Mouse (Mus musculus): ENCODE data around the gene Dpep3. TPM values are rescaled to one million over a fixed set of nuclear protein-coding genes. Genes with fewer than 3 reads are reported as not detected.
A peak's percentile ranks its signal among the peaks of the same experiment; 100 is the strongest.
"Not testable (repeated sequence)": the region's sequence is repeated elsewhere in the genome, so short reads cannot be mapped to it uniquely, and the experiment has no call there.

Gene Dpep3
- total RNA-seq (2022): under 1 TPM in 1 of 4 experiments, not detected in 3; 0.23 TPM

DNA sequence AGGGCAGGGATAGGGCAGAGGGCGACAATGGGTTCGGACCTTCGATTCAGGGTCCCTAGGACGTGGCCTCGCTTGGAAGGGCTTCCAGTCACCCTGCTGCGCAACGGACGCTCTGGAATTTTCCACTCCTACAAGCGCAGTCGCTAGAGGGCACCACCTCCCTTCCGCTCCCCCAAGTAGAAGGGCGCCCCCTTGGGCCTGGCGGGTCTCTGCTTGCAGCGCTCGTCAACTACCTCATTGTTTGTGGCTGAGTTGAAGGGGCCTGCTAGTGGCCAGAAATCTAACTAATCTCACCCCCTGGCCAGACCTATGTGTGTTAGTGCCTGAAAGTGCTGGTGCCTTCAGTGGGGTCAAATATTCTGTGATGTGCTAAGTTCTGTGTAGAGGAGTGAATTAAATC, at the start of gene Dpep3:
TSS of gene Dpep3 (minus strand) at position 105 of the 400 bp plus-strand sequence.
- DNase-seq (ENCODE audit: low spot score in 2 of 2): no peak

DNA sequence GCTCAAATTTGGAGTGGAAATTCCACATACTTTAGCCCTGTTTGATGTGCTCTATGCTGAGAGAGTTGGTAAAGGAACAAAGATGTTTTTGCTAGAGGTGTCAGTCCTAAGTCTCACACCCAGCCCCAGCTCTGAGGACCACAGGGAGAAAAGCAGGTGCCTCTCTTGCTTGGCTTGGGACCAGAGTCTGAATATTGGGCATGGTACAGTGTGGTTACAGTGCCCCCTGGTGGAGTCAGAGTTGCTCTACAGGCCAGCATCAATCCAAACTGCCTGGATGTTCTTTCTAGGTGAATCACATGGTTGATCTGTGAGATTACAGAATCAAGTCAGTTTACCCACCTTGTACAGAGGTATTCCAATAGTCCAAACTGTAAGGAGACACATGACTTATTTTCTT, 43.3 kb upstream of the Dpep3 start:
- peak; percentile 41 to 58 for DNase-seq (ENCODE audit: low spot score in 2 of 2)

DNA sequence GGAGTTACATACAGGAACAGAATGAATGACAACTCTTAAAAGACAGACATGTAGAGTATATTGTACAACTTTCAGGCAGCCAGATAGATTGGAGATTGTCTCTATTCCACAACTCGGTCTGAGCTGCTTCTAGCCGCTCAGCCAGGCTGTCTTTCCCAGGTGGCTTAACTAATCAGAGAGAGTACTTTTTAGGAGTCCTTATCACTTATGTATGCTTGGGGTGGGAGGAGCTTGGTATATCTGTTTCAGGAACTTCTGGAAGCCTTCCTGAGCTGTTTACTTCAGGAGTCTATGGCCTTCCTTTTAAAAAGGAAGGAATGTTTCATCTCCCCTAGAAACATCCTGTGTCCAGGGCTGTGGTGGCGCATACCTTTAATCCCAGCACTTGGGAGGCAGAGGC, 38.8 kb upstream of the Dpep3 start:
- DNase-seq (ENCODE audit: low spot score in 2 of 2): no peak

DNA sequence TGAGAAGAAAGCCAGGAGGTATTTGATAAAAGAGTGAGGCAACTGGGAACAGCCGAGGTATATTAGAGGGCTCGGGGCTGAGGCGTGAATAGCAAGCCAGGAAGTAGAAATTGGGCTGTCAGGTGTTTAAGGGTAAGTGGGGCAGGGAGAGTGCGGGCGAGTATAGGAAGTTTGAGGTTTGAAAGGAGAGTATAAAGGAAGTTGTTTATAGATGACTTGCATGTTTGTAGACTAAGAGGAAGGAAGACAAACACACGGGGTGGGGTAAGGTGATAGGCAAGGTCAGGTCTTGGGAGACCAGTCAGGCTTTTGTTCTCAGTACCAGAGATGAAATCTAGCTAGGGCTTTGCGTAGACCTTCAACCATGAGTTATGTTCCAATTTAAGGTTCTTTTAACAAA, 37.9 kb upstream of the Dpep3 start:
- no peak for DNase-seq (ENCODE audit: low spot score in 2 of 2)

DNA sequence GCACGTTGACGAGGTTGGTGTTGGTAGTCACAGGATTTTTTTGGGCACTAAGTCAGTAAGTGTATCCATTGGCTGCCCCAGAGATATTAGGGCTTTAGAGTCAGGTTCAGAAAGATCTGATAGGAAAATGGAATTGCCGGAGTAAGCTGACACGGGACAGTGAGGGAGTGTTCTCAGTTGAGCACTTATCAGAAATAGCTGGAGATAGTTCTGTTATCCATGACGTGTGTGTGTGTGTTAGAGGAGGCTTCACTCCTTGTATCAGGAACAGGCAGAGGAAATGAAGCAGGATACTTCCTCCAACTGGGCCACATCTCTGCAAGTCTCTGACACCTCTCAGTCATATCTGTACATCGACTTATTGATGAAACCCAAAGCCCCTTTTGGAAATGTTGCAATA, 37.1 kb upstream of the Dpep3 start:
- DNase-seq (ENCODE audit: low spot score in 2 of 2): no peak

DNA sequence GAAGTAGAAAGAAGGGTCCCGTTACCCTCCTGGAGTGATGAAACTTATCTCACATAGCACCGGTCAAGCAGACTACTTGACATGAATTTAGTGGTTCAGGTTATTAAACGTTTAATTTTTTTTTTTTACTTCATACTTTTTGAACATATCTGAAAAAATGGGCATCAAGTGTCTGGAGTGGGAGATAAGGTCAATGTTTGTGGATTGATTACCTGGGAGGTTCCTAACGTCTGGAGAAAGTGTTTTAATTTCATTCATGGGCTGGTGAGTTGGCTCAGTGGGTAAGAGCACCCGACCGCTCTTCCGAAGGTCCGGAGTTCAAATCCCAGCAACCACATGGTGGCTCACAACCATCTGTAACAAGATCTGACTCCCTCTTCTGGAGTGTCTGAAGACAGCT, 33.0 kb upstream of the Dpep3 start:
- not testable (repeated sequence) for DNase-seq (ENCODE audit: low spot score in 2 of 2)

DNA sequence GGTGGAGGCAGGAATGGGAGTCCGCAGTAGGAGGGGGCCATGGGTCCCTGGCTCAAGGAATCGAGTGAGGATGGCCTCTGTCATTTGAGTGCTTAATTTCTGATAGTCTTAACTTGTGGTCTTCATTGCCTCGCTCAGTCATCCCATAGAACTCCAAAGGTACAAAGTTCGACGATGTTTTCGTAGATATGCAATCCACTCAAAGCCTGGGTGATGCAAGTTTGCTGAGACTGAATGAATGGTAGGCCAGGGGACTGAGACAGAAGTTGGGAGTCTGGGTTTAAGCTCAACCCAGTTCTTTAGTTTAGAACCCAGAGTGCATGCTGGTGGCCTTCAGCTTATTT, 32.4 kb upstream of the Dpep3 start, which contains the start of gene Ddx28:
TSS of gene Ddx28 (minus strand) at position 240 of the 344 bp plus-strand sequence.
- no peak for DNase-seq (ENCODE audit: low spot score in 2 of 2)

DNA sequence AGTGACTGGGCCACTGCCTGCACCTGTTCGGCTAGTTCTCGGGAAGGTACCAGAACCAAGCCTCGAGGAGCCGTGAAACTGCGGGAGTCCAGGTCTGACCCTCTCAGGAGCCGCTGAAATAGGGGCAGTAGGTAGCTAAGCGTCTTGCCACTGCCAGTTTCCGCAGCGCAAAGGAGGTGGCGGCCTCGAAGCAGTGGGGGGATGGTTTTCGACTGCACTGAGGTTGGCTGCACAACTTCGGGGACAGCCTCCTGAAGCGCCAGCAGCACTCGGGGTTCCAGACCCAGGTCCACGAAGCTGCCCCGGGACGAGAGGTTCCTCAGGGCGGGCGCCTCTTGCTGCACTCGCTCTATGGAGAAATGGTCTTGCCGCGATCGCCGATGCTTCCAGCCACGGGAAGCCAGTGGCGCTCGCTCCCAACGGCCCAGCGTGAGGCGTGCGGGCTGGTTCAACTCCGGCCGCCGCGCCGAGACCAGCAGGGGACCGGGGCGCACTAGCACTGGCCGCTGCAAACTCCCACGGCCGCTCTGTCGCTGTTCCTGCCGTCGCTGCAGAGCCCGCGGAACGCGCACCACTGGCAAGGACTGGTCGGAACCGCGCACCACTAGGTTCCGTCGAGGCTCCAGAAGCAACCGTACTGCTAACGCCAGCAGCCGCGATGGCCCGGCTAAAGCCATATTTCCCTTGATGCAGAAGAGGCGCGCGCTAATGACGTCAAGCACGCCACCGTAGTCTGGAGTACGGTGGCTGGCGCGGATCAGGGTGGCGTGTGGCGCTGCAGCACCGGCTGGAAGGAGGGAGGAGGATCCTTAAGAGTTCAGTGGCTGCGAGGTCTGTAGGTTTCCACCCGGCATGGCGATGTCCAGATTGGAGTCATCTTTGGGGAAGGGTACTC, 31.8 kb upstream of the Dpep3 start:
- DNase-seq (ENCODE audit: low spot score in 2 of 2): peak; percentile 89 to 94

DNA sequence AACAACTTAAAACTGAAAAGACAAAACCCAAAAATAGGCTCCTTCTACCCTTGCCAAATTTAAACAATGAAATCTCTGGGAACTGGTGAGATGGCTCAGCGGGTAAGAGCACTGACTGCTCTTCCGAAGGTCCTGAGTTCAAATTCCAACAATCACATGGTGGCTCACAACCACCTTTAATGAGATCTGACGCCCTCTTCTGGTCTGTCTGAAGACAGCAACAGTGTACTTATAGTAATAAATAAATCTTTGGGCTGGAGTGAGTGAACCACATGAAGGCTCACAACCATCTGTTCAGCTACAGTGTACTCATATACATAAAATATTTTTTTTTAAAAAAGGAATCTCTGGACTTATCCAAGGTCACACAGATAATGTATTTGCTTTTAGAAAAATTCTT, 28.7 kb upstream of the Dpep3 start:
- DNase-seq (ENCODE audit: low spot score in 2 of 2): not testable (repeated sequence)

DNA sequence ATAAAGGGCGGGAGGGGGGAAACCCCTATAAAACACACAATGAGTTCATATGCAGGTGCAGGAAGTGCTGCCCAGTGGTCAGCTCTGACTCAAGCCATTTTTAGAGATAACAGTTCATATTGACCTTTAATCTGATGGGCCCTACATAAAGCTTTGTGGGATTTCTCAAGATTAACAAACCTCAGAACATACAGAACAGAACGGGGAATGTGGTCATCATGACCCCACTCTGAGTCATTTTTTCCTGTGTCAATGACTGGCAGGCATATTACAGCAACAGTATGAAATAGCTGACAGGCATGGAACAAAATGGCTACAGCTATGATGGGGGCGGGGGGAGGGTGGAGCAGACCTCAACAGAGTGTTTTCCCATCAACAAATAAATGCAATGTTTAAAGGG, 27.9 kb upstream of the Dpep3 start:
- no peak for DNase-seq (ENCODE audit: low spot score in 2 of 2)

DNA sequence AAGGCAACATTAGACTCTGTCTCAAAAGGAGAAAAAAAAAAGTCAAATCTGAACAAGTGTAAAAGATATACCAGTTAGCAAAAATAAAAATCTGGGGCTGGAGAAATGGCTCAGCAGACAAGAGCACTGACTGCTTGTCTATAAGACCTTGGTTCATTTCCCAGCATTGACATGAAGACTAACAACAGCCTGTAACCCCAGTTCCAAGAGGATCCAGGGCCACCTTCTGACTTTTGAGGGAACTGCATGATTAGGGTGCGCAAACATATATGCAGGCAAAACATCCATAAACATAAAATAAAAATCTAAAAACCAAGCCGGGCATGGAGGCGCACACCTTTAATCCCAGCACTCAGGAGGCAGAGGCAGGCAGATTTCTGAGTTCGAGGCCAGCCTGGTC, 27.2 kb upstream of the Dpep3 start:
- DNase-seq (ENCODE audit: low spot score in 2 of 2): no peak

DNA sequence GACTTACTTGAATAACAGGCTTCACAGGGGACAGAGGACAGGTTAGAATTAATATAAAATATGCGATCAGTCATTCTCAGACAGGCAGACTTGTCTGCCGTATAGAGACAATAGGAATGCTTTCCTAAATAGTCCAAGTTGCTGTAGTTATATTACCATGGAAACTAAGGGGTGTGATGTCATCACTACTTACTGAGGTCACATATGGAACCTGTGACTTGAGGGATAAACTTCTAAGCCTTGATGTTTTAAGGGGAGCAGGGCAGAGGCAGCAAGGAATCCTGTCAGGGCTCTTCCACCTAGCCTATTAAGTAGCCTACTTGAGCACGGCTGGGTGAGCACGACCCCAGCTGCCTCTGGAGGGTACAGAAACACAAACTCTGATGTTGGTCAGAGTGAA, 26.6 kb upstream of the Dpep3 start, which contains the start of gene Dpep2nb:
TSS of gene Dpep2nb (minus strand) at position 101 of the 400 bp plus-strand sequence.
- DNase-seq (ENCODE audit: low spot score in 2 of 2): no peak

DNA sequence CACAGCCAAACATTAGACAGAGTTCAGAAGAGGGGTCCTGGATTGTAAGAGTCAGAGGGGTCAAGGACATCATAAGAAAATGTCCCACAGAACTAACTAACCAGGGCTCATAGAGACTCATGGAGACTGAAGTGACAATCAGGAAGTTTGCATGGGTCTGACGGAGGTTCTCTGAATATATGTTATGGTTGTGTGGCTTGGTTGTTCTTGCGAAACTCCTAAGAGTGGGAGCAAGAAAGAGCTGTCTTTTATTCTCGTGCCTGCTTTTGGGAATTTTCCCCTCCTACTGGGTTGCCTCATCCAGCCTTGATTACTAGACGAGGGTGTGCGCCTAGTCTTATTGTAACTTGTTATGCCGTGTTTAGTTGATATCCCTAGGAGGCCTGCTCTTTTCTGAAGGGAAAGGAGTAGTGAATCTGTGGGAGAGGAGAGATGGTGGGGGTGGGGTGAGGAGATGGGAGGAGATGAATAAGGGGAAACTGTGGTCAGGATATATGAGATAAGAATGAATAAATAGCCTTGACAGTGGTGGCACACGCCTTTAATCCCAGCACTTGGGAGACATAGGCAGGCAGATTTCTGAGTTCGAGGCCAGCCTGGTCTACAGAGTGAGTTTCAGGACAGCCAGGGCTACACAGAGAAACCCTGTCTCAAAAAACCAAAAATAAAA, 25.4 kb upstream of the Dpep3 start:
- no peak for DNase-seq (ENCODE audit: low spot score in 2 of 2)

DNA sequence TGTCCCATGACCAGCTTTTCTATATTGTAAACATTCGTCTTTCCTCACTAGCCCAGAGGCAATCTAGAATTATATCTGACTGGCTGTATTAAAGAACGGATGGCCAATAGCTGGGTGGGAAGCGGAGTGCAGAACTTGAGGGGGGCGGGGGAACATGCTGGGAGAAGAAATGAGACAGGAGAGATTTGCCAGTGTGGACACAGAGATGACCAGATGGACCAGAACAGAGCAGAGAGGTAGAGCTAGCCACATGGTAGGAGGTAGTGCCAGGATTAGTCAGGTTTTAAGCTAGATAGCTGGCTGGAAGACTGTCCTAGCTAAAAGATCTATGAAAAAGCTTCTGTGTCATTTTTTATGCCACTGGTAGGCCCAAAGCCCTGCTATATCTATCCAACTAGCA, 22.7 kb upstream of the Dpep3 start:
- DNase-seq (ENCODE audit: low spot score in 2 of 2): no peak

DNA sequence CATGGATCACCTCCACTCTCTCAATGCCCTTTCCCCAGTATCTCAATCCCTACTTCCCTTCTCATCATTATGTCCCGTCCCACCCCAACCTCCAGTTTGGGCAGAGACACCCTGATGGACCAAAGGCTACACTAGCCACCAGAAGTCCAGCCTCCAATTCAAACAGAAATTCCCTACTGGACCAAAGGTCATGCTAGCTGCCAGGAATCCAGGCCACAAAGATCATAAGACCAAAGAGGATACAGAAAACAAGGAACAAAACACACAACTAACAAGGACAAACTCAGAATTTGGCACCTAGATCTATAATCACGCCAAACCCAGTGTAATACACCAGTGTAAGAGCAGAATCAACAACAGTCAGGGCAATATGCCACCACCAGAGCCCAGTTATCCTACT, 19.7 kb upstream of the Dpep3 start:
- no peak for DNase-seq (ENCODE audit: low spot score in 2 of 2)

DNA sequence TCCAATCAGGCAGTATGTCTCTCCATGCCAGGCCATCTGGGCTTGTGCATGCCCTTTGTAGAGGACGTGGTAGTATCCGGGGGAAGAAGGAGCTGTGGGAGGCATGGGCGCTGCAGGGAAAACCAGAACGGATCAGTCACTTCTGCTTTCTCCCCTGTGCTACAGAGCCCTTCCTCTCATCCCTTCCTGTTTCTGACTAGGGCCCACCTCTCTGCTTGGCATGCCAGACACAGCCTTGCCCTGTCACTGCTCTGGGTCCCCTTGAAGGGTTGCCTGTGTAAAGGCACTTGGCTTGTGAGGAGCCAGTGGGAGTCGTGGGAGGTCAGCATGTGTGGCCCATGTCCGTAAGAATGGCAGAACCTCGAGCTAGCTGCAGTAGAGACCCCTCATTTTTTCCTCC, 17.1 kb upstream of the Dpep3 start:
- no peak for DNase-seq (ENCODE audit: low spot score in 2 of 2)

DNA sequence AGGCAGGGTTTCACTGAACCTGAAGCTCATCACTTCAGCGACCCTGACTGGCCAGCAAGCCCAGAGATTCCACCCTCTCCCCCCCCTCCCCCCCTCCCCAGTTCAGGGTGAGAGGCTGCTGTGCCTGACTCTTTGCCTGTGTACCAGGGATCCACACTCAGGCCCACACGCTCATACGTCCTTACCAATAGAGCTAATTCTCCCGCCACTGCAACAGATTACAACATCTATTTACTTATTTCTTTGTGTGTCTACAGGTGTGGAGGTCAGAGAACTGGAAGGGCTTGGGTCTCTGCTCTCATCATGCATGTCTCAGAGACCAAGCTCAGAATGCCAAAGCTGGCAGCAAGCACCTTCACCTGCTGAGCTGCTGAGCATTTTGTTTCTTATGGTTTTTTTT, 14.0 kb upstream of the Dpep3 start:
- no peak for DNase-seq (ENCODE audit: low spot score in 2 of 2)

DNA sequence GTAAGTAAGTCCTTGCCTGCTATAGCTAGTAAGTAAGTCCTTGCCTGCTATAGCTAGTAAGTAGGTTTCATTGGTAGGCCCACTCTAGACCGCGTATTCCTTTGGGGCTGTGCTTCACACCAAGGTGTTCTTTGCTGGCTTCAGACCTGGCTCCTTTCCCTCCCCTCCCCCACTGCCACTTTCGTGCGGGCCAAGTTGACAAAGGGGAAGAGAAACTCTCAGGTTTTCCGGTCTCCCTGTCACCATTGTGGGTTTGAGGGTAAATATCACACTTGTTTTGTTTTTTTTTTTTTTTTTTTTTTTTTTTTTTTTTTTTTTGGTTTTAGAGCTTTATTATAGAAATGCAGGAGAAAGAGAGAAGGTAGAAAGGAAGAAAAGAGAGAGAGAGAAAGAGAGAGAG, 13.3 kb upstream of the Dpep3 start:
- DNase-seq (ENCODE audit: low spot score in 2 of 2): no peak

DNA sequence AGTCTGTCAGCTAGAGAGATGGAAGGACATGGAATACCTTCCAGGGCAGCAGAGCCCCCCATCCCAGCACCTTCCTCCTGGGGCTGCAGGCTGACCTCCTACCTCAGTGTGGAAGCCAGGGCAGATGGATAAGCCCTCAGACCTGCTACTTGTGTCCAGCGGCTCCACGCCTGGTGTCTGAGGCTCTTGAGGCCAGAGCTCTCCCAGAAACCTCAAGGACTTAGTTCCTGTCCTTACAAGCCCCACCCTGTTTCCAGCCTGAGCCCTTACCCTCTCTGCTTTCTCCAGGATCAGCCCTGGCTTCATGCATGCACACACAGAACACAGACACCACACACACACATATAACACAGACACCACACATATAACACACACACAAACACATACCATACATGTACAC, 12.3 kb upstream of the Dpep3 start:
- DNase-seq (ENCODE audit: low spot score in 2 of 2): no peak

DNA sequence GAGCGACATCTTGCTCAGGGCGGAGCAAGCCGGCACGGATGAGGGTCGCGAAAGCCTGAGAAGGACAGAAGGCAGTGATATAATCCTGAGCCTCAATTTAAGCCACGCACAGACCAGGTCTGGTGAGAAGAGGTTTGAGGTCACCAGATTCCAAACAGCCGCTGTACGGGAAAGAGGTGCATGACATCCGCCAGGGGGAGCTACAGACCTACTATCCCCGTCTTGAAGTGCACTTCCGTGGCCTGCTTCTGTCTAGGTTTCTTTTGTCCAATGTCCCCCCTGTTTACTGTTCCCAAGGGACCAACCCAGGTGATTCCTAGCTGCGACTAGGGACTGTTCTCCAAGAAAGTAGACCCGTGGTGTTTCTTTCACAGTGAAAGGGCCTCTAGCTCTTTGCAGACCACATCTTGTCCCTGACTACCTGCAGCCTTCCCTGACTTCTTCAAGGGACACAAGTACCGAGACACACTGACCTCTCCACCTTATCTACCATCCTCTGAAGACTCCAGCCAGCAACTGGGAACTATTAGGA, 11.7 kb upstream of the Dpep3 start, which contains the start of gene Dus2:
TSS of gene Dus2 (plus strand) at position 482 of the 532 bp plus-strand sequence.
- peak in 1 of 2 experiments; percentile 23 for DNase-seq (ENCODE audit: low spot score in 2 of 2)

DNA sequence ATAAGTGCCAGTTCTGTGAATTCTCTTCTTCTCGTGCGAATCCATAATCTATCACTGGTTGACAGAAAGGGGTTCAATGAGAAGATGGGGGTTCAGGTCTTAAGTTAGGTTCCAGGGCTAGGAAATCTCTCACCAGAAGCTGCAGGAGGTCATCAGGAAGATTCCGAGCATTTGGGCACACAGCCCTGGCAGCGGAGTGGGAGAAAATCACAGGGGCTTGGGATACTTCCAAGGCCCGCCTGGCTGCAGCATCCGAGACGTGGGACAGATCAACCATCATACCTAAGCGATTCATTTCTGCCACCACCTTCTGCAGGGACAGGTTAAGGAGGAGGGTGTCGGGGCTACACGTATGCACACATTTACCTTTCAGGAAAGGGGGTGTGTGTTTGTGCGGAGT, 9.3 kb upstream of the Dpep3 start:
- no peak for DNase-seq (ENCODE audit: low spot score in 2 of 2)

DNA sequence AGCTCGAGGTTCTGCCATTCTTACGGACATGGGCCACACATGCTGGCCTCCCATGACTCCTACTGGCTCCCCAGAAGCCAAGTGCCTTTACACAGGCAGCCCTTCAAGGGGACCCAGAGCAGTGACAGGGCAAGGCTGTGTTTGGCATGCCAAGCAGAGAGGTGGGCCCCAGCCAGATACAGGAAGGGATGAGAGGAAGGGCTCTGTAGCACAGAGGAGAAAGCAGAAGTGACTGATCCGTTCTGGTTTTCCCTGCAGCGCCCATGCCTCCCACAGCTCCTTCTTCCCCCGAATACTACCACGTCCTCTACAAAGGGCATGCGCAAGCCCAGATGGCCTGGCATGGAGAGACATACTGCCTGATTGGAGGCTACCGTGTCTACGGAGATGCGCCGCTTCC, 4.2 kb upstream of the Dpep3 start:
- not testable (repeated sequence) for DNase-seq (ENCODE audit: low spot score in 2 of 2)
